Mouse (Mus musculus) limb, embryonic 14.5 days (tissue): Measurements from ENCODE around the gene Mis12. TPM values are rescaled to one million over a fixed set of nuclear protein-coding genes. Genes with fewer than 3 reads are reported as not detected.

Source experiments
- ATAC-seq: fragments of 200-750 bp; cut with Nextera tagmentation; 2 replicates; pipeline ENCODE4 v1.8.0; 2017; ENCODE audit warnings: low read depth, moderate number of reproducible peaks, moderate TSS enrichment; ENCODE audit not compliant: low FRiP score
- DNase-seq: peaks from one replicate; pipeline ENCODE4 v3.0.0-alpha.2; 2015; ENCODE audit warnings: low spot score
- H3K27ac ChIP-seq: fragments of 300-500 bp; sonication (generic); replicated peaks from 2 replicates; pipeline ENCODE4 v1.5.1; 2014; ENCODE audit warnings: low read depth, mild to moderate bottlenecking, low read length, moderate library complexity, mixed read lengths
- H3K27me3 ChIP-seq: fragments of 300-500 bp; sonication (generic); 2 replicates; pipeline ENCODE4 v1.6.1; 2014; ENCODE audit warnings: low read length, mixed read lengths; ENCODE audit not compliant: control insufficient read depth, insufficient read depth
- H3K36me3 ChIP-seq: fragments of 300-500 bp; sonication (generic); 2 replicates; pipeline ENCODE4 v1.6.1; 2014; ENCODE audit warnings: mild to moderate bottlenecking, low read length, moderate library complexity, mixed read lengths; ENCODE audit not compliant: control insufficient read depth, insufficient read depth
- H3K4me1 ChIP-seq: fragments of 300-500 bp; sonication (generic); 2 replicates; pipeline ENCODE4 v1.6.1; 2014; ENCODE audit warnings: antibody characterized with exemption, low read length, mixed read lengths; ENCODE audit not compliant: control insufficient read depth, insufficient read depth
- H3K4me2 ChIP-seq: fragments of 300-500 bp; sonication (generic); replicated peaks from 2 replicates; pipeline ENCODE4 v1.6.1; 2014; ENCODE audit warnings: low read depth, mild to moderate bottlenecking, low read length, moderate library complexity; ENCODE audit not compliant: severe bottlenecking
- H3K4me3 ChIP-seq: fragments of 300-500 bp; sonication (generic); replicated peaks from 2 replicates; pipeline ENCODE4 v1.5.1; 2014; ENCODE audit warnings: low read length
- H3K9ac ChIP-seq: fragments of 300-500 bp; sonication (generic); 2 replicates; pipeline ENCODE4 v1.6.1; 2014; ENCODE audit warnings: mild to moderate bottlenecking, low read depth, low read length, moderate library complexity; ENCODE audit not compliant: severe bottlenecking
- H3K9me3 ChIP-seq: fragments of 300-500 bp; sonication (generic); 2 replicates; pipeline ENCODE4 v1.6.1; 2016; ENCODE audit warnings: low read length; ENCODE audit not compliant: control insufficient read depth
- POLR2A ChIP-seq: fragments of 200-500 bp; IDR thresholded peaks from 2 replicates; pipeline ENCODE4 v1.8.0; 2012; ENCODE audit warnings: inconsistent platforms, mild to moderate bottlenecking, moderate library complexity, borderline replicate concordance; ENCODE audit not compliant: insufficient read depth, insufficient read length; ENCODE audit errors: extremely low read depth
- WGBS: fragments of 180-500 bp; shearing (Covaris S2); extraction: QIAGEN DNeasy Blood & Tissue Kit; methylation state at CpG from one replicate; pipeline ENCODE4 v1.1.7; 2014; 5-methylcytosine and 5-hydroxymethylcytosine counted together
- polyA plus RNA-seq, 2 experiments: library from polyadenylated mRNA; depleted of rRNA in 1 of 2; stranded (reverse) in 1 of 2; unstranded in 1 of 2; fragments of >200 nt; fragmentation: Nextera tagmentation in 1 of 2; extraction: Ambion mirVana in 1 of 2; gene quantifications; 2 replicates each; pipeline versions ENCODE4 v1.2.1 to v1.2.3; 2012 to 2014

Gene Mis12
- polyA plus RNA-seq, 2 experiments: 23.1 to 30.4 TPM

DNA sequence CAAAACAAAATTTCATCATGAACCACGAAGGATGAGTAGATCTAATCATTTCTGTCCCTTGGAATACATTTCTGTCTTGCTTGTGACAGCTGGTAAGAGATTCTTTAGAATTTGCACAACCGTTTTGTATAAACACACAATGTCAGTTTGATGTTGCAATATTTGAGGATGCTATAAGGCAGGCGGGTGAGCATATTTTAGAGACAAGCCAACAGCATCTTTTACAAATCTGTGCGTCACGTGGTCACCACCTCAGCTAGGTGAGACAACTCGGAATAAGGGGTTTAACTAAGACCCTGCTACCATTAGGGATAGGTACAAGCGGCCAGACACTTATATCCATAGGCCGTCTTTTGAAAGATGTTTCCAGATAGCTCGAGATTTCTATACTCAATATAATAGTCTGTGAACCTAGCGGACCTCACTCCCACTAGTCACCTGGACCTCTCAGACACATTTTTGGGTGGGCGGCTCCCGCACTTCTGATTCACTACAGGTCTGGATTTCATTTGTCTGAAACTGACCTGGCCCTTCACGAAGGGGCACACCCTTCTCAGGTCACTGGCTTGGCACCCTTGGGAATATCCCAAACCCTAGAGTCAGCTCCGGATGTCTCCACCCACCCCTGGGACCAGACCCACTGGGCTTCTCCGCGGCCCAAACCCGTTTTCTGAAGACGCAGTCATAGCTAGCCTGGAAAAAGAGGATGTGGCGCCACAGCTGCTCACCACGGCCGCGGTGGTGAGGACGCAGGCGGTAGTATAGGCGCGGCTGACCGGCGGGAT is 803 bp upstream of the Mis12 start:
- Histone ChIP-seq H3K4me2 (peak overlapping the region; percentile 82), H3K36me3 (peaks cover 22% of the 10 kb centered on the region), H3K27ac (peak overlapping the region; percentile 58), H3K9me3 (no peaks in the 10 kb centered on the region), H3K9ac (peak overlapping the region; percentile 85), H3K4me1 (peaks cover 20% of the 10 kb centered on the region), H3K4me3 (peak overlapping the region; percentile 91), H3K27me3 (no peaks in the 10 kb centered on the region)
- DNase-seq: peak; percentile 3
- 7% methylated on average over 28 of the region's 28 CpGs for WGBS
- ATAC-seq: peak; percentile 7
- no peak for TF ChIP-seq POLR2A

DNA sequence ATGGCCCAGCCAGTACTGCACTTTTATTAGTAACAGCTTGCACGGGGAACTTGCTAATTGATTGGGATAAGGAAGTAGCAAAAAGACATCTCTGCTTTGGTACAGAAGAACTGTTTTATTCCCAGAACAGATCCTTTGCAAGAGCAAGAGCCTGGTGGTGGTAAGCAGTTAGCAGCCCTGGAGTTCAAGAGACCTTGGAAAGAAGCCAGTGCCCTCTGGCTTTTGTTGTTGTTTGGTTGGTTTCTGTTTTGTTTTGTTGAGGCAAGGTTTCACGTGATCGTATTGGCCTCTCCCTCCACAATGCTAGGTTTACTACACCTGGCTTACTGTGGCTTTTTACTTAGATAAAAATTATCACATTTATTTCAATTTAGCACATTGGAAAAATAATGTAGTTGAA is 8.9 kb downstream of the Mis12 start:
- ATAC-seq (no peak), DNase-seq (no peak)
- Histone ChIP-seq H3K9me3 (no peaks in the 10 kb centered on the region), H3K4me3 (no peak overlapping the region), H3K9ac (no peak overlapping the region), H3K27me3 (no peaks in the 10 kb centered on the region), H3K4me2 (no peak overlapping the region), H3K4me1 (peaks cover 7% of the 10 kb centered on the region; the same call in 1 of the 2 replicates), H3K27ac (no peak overlapping the region), H3K36me3 (peaks cover 44% of the 10 kb centered on the region)
- WGBS: 69% methylated on average over 3 of the region's 3 CpGs
- TF ChIP-seq POLR2A: no peak

- peaks cover 9% of the 10 kb centered on the region; the same call in 1 of the 2 replicates for H3K4me1 ChIP-seq
- H3K27ac ChIP-seq: no peak overlapping the region
- DNase-seq (no peak), ATAC-seq (no peak)
- H3K9me3 ChIP-seq: no peaks in the 10 kb centered on the region
- peaks cover 33% of the 10 kb centered on the region for H3K36me3 ChIP-seq
- H3K9ac ChIP-seq: no peak overlapping the region
- no peak overlapping the region for H3K4me3 ChIP-seq
- no peak overlapping the region for H3K4me2 ChIP-seq
- 71% methylated on average over 3 of the region's 3 CpGs for WGBS
- no peaks in the 10 kb centered on the region for H3K27me3 ChIP-seq
- TF ChIP-seq POLR2A: no peak
Measured at GRCm38 (mm10) chr11:71029403-71030118, 10.2 kb downstream of the Mis12 start.

DNA sequence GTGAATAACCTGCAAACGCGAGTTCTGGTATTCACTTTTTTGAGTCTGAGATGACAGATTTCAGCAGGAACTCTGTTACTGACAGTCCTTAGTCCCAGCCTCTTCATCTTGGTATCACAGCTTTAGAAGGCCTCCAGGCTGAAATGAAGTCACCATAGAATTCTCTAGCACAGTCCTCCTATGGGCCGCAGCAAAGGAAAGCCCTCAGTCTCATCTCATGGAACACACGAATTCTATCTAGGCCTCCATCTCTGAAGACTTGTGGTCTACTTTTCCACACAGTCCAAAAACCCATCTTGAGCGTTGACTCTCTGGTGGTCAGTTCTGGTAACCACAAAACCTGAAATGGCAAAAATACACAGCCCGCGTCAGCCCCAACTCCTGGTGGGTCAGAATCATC is 12.7 kb downstream of the Mis12 start:
- ATAC-seq: no peak
- Histone ChIP-seq H3K4me2 (peak overlapping the region; percentile 67), H3K27me3 (no peaks in the 10 kb centered on the region), H3K27ac (peak overlapping the region; percentile 91), H3K4me3 (peak overlapping the region; percentile 59), H3K9me3 (no peaks in the 10 kb centered on the region), H3K36me3 (peaks cover 8% of the 10 kb centered on the region), H3K4me1 (peaks cover 9% of the 10 kb centered on the region; the same call in 1 of the 2 replicates), H3K9ac (peak overlapping the region; percentile 88)
- TF ChIP-seq POLR2A: no peak
- WGBS: 54% methylated on average over 7 of the region's 7 CpGs
- DNase-seq: no peak

DNA sequence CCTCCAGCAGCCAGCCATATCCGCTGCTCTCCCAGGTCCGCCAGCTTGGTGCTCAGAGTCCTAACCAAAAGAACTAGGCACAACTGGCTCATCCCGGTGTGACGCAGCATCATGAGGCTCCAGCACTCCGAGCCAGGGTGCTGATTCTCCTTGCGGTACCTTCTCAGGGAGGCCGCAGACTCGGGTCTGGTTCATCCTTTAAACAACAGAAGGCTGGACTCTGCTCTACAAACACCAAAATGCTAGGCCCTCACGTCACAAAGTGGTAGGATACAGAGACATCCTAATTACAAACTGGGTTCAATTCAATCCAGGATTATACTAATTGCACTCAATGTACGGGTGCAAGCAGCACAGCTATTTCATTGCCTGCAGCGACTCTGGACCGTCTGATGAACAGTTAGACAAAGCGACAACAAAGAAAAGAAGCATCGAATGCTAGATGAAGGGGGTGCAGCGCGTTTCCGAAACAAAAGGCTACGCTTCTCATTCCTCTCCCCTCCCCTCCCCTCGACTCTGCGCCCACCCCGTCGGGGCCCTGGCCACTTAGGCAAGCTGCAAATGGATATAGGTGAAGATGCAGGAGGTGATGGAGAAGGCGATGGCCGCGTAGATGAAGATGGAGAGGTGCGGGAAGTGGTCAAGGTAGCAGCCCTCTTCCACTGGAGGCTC is 13.2 kb downstream of the Mis12 start:
- 6% methylated on average over 26 of the region's 26 CpGs for WGBS
- H3K9ac ChIP-seq: peak overlapping the region; percentile 88
- peak overlapping the region; percentile 67 for H3K4me2 ChIP-seq
- no peak for TF ChIP-seq POLR2A
- H3K9me3 ChIP-seq: no peaks in the 10 kb centered on the region
- peaks cover 9% of the 10 kb centered on the region; the same call in 1 of the 2 replicates for H3K4me1 ChIP-seq
- no peak; the same call in 1 of the 2 replicates for ATAC-seq
- peaks cover 4% of the 10 kb centered on the region for H3K36me3 ChIP-seq
- H3K4me3 ChIP-seq: peak overlapping the region; percentile 59
- DNase-seq: no peak
- peak overlapping the region; percentile 91 for H3K27ac ChIP-seq
- H3K27me3 ChIP-seq: no peaks in the 10 kb centered on the region
